Mouse (Mus musculus): ENCODE measurements around the gene Scyl1.

Gene Scyl1

GRCm38 (mm10) chr19:5745756-5746710 is 25.2 kb downstream of the Scyl1 start:
- in situ Hi-C loops (cut with MboI, MseI), result no loop called here

GRCm38 (mm10) chr19:5743576-5743975 is 27.6 kb downstream of the Scyl1 start:
- in situ Hi-C loops (cut with MboI, MseI), result no loop called here

- in situ Hi-C loops (cut with MboI, MseI), result no loop called here
Observed at GRCm38 (mm10) chr19:5742241-5742641, 29.0 kb downstream of the Scyl1 start.

- in situ Hi-C loops (cut with MboI, MseI), result no loop called here
Observed at GRCm38 (mm10) chr19:5741641-5742240, 29.5 kb downstream of the Scyl1 start.

GRCm38 (mm10) chr19:5740320-5741317 is 30.6 kb downstream of the Scyl1 start, which contains the start of gene Ltbp3:
Gene Ltbp3, plus strand, starts transcription at chr19:5740904.
- in situ Hi-C loops (cut with MboI, MseI), result no loop called here

- in situ Hi-C loops (cut with MboI, MseI), result no loop called here
Observed at GRCm38 (mm10) chr19:5739446-5739845, 31.8 kb downstream of the Scyl1 start.

- in situ Hi-C loops (cut with MboI, MseI), result no loop called here
Observed at GRCm38 (mm10) chr19:5734325-5734724, 36.9 kb downstream of the Scyl1 start.

GRCm38 (mm10) chr19:5731264-5731978 is 39.8 kb downstream of the Scyl1 start:
- in situ Hi-C loops (cut with MboI, MseI), result no loop called here

GRCm38 (mm10) chr19:5730314-5731186 is 40.7 kb downstream of the Scyl1 start:
- in situ Hi-C loops (cut with MboI, MseI), result no loop called here

GRCm38 (mm10) chr19:5729444-5729815 is 41.8 kb downstream of the Scyl1 start, which contains the start of gene Fam89b:
Gene Fam89b, minus strand, starts transcription at chr19:5729653.
- in situ Hi-C loops (cut with MboI, MseI), result no loop called here

GRCm38 (mm10) chr19:5728631-5729443 is 42.4 kb downstream of the Scyl1 start:
- in situ Hi-C loops (cut with MboI, MseI), result no loop called here

GRCm38 (mm10) chr19:5727701-5728100 is 43.5 kb downstream of the Scyl1 start:
- in situ Hi-C loops (cut with MboI, MseI), result no loop called here

GRCm38 (mm10) chr19:5726961-5727578 is 44.1 kb downstream of the Scyl1 start:
- in situ Hi-C loops (cut with MboI, MseI), result no loop called here

- in situ Hi-C loops (cut with MboI, MseI), result no loop called here
Observed at GRCm38 (mm10) chr19:5725767-5726515, 45.3 kb downstream of the Scyl1 start, which contains the start of gene Ehbp1l1. Gene Ehbp1l1, minus strand, starts transcription at chr19:5726317.

- in situ Hi-C loops (cut with MboI, MseI), result no loop called here
Observed at GRCm38 (mm10) chr19:5725029-5725707, 46.1 kb downstream of the Scyl1 start.

GRCm38 (mm10) chr19:5724549-5724941 is 46.7 kb downstream of the Scyl1 start:
- in situ Hi-C loops (cut with MboI, MseI), result no loop called here

GRCm38 (mm10) chr19:5723934-5724548 is 47.2 kb downstream of the Scyl1 start:
- in situ Hi-C loops (cut with MboI, MseI), result no loop called here

Data from T-helper 1 cell (primary cell).